Mouse (Mus musculus) urinary bladder, adult 18-20 months (tissue): ENCODE results near the gene Mlec.
"Not testable (repeated sequence)": the region's sequence is repeated elsewhere in the genome, so short reads cannot be mapped to it uniquely, and the experiment has no call there.

Experiments used
- DNase-seq, 2 experiments: peaks; one replicate each; pipeline ENCODE4 v3.0.0; 2022; ENCODE audit warnings: low spot score in 2 of 2, mixed read lengths in 2 of 2

Mlec gene

DNA sequence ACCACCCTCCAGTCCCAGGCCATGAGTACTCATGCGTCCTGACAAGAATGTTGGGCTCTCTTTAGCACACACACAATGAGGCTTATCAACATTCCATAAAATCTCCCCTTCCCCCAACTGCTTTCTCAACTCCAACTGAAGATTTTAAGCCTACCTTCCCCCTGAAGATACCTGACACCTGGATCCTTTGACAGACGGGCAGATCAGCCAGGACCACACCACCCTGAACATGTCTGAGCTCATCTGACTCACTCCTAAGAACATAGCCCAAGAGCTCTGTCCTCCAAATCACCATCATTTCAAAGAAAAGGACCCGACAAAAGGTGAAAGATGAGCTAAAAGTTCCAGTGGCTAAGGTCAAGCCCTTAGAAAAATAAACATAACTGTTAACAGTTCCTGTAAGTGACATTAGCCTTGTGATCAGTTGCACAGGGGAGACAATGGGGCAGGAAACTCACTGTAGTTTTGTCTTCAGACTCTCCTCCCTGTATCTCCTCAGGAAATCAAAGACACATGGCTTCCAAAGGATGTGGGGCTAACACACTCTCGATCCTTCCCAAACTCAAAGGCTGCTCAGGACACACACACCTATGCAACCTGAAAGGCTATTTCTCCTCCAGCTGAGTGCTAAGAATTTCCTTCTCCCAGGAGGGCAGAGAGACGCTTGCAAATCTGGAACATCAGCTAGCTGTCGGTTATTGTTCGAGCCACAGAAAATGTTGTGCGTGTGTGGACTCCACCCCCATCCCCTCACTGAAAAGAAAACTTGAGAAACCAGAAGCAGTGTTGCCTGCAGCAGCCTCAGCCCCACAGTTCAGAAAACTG, 5.6 kb downstream of the Mlec start:
- DNase-seq: no peak

DNA sequence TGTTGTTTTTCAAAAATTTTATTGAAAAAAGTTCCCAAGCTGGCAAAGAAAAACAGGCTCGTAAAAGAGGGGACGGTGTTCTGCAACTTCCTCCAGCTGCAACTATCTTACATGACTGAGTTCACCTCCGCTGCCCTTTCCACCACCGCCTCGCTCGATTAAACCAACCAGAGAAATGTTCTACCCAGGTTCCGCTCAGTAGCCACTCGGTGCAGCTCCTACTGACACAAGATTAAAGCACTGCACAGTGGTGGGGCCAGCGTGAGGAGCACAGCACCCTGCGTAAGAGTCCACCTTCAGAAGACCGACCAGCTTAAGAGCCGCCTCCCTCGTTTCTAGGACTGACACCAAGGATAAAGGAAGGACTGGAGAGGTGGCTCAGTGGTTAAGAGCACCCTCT, 6.5 kb downstream of the Mlec start:
- no peak for DNase-seq

DNA sequence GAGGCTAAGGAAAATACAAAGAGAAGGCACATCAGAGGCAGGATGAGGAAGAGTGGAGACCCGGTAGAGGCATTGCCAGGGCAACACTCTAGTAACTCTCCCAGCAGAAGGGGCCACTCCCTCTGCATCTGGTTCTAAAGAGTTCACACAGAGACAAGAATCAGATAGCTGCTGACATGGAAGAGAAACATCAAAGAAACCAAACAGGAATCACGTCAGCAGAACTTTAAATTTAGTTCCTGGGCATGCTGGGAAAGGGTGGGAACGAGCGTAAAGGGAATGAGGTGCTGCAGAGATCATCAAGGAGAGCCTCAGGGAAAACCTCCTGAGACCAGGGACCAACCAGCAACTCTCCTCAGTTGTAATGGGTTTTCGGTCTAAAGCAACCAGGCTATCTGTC, 7.0 kb downstream of the Mlec start:
- no peak for DNase-seq

DNA sequence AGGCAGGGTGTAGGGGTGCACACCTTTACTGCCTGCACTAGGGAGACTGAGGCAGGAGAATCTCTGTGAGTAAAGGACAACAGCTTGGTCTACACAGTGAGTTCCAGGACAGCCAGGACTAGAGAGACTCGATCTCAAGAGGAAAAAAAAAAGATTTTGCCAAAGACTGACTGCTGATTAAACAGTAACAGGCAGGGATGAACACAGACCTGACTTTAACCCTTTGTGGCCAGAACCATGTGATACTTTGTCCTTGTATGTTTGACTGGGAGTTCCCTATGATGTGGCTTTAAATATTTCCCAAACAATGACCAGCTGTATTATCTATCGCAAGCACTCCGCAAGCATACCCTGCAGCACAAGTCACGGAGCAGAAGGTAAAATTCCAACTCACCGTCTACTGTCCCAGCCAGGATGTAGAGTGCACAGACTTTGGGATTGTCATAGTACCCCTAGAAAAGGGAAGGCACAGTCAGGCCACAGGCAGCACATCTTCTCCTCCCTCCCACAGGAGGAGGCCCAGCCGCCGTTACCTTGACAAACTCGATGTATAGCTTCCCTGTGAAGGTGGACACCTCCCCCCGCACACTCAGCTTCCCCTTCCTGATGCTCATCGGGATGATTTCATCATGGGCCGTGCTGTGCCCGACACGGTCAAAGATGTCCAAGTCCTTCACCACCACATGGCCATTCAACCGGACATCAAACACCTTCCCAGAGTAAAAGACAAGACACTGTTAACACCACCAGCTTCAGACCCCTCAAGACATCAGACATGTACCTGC, 8.1 kb downstream of the Mlec start:
- no peak for DNase-seq

DNA sequence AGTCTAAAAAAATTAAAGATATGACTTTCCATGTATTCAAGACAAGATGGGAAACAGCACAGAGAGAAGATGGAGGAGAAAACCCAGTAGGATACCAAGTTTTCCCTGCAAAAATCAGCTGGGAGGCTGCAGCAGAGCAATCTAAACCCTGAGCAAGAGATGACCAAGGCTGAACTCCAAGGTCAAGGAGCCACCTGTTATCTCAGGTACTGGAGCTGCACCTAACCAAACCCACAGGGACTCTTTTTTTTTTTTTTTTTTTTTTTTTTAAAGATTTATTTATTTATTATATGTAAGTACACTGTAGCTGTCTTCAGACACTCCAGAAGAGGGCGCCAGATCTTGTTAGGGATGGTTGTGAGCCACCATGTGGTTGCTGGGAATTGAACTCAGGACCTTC, 9.1 kb downstream of the Mlec start:
- not testable (repeated sequence) for DNase-seq

DNA sequence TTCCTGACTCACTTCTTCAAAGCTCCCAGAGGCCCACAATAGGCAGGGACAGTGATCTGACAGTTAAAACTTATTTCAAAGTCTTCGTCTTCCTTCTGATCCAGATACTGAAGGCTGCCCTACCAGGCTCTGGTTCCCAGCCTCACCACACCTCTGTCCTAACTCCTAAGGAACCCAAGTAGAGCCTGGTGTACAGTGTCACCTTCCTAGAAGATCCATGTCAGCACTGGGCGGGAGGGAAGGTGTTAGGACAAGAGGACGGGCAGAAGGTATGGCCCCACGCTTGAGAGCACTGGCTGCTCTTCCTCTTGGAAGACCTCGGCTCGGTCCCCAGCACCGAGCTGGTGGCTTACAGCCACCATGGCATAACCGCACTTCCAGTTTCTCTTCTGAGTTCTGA, 9.6 kb downstream of the Mlec start:
- DNase-seq: no peak

DNA sequence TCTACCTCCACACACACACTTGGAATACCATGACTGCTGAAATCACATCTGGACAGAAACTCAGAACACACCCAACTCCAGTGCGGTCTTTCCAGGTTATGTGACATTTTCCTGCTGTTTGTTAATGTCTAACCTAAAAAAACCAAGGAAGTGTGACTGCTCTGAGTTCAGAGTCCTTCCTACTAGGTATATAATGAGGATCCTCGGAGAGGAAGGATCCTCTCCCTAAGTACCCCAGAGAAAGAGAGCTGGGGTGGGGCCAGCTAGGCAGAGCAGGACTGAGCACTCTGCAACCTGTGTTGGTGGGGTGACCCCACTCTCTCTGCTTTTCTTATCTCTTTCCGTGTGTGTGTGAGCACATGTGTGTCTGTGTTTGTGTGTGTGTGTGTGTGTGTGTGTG, 10.6 kb downstream of the Mlec start:
- no peak for DNase-seq

DNA sequence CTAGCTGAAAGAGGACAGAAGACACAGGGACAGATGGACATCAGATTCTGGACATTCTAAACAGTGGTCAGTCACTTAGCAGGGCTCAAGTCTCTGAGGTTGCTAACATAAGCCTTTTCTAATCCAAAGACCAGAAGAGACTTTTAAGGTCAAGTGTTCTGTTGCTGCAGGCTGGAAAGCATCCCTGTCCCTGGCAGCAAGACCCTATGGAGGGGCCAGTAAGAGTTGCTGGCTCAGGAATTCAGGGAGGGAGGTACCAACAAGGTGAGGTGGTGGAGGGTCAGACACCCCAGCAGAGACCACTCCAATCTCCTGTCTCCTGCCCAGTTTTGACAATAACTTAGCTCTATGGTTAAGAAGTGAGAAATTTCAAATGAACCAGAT, 11.2 kb downstream of the Mlec start:
- no peak for DNase-seq

DNA sequence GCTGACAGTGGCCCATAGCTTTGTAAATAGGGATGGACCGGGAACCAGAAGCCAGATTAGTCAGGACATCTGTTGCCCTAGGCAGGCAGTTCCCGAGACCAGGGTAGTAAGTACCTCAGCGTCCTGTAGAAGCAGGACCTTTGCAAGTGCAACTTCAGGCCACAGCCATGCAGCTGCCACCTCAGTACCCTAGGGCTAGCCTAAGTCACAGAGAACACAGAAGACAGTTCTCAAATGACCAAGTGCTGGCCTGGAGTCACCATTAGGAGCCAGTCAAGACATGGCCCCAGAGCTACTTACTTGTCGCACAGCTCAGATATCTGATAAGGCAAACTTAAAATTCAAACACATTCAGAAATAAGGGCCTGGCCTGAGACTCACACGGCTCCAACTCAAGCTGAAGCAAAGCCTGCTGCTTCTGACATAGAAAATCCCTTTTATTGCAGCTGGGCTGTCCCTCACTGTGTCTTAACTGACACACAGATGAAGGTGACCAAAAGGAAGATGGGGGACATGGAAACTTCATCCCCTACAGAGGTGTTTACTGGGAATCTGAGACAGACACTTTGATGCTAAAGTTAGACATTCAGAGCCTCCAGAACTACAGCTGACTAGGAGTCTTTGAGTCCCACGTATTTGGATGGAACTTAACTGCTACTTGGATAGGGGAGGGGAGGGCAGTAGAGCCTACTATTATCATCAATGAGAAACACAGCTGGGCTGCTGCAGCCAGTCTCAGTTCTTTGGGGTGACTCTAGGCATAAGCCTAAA, 11.8 kb downstream of the Mlec start:
- no peak for DNase-seq

DNA sequence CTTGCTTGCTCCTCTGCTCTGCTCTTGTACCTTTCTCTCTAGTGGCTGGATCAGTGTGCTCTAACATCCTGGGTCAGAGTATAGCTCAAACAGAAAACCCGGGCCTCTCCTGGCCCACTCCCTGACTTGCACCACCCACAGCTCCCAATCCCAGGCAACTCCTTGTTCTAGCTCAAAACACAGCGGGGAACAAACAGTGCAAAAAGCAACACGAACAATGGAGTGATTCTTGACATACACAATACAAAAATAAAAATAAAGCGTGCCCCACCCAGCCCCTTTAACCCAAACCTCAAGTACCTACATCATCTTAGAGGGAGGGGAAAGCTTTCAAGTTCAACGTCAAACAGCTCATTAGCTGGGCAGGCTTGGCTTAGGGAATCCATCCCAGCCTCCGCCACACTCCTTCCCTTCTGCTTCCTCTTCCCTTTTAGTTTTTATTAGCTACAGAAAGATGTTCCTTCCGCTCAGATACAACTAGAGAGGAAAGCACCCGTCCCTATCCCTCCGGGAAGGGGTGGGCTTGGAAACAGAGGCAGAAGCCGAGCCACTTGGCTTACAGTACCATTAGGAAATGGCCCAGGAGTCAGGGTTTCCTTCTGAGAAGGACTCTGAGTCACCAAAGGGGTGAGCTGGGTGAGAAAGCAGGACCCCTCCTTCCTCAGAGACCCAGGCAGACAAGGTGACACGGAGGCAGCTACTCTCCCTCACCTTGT, 12.6 kb downstream of the Mlec start:
- no peak for DNase-seq

DNA sequence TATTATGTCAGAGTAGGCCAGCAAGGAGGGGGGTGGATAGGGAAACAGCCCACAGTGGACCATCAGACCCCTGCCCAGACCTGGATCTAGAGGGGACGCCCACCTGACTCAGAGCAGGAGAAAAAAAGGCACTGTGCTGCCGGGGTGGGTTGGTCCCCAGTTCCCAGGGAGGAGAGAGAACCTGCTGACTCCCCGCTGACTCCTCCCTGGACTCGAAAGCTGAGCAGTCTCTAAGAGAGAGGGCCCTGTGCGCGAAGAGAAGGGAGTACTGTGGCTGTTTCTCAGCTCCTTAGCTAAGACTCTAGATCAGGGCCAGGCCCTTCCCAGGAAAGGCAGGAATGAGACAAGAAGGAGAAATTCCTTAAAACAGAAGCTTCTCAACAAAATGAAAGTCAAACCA, 13.5 kb downstream of the Mlec start:
- no peak for DNase-seq

DNA sequence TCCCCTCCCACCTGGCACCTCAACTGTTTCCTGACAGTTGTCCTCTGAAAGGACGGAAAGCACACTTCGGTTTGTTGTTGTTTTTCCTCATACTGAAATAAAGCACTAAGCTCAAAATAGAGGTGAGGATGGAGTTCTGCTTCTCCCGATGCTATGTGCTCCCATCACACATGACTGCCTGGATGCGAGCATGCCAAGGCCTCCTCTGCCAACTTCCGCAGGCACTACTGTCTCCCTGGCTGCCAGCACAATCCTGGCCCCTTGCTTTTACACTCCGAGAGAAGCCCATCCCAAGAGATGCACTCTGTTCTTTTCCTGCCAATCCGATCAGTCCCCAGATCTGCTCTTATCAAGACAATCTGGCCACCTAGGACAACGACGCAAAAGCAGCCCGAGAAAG, 14.4 kb downstream of the Mlec start:
- DNase-seq: no peak

DNA sequence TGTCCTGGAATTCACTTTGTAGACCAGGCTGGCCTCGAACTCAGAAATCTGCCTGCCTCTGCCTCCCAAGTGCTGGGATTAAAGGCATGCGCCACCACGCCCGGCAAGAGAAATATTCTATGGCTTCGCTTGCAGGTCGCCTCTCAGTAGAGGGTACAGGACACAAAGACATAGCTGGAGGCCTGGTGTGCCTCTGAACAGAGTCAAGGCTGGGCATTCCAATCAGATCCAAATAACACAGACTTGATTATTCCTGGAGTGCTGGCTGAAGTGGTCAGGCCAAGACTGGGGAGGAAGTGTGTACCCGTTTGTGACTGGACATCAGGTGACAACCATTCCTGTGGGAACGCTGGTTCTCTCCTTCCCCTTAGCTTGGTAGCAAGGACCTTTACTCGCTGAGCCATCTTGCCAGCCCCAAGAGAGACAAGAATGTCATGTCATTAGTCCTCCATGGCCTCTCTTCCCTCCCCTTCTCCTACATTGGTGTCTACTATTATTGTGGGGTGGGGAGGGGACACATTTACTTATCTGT, 15.7 kb downstream of the Mlec start:
- no peak for DNase-seq

DNA sequence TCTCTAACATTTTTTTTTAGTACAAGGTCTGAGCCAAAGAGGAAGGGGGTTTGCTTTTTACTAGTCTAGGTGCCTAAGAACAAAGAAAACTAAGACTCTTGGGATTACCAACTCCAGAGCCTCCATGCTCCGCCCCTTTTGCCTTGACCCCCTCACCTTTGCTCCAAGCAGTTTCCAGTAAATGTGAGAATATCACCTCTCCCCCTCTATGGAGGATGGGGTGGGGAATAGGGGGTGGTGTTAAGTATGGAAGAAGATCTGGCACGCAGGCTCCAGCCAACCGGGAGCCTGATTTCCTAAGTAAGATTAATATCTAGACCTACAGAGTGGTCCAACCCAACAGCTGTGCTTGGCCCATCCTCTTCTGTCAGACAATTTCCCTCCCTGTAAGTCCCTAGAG, 17.3 kb downstream of the Mlec start:
- DNase-seq: no peak

DNA sequence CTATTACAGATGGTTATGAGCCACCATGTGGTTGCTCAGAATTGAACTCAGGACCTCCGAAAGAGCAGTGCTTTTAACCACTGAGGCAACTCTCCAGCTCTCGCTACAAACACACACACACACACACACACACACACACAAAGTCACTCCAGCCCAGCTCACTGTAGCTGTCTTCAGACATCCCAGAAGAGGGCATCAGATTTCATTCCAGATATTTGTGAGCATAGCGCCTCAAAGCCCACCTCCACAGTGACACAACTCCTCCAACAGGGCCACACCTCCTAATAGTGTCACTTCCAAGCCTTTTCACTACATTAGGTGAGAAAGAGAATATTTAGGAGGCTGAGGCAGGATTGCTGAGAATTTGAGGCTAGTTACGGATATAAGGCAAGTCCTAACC, 18.9 kb downstream of the Mlec start:
- DNase-seq: no peak

DNA sequence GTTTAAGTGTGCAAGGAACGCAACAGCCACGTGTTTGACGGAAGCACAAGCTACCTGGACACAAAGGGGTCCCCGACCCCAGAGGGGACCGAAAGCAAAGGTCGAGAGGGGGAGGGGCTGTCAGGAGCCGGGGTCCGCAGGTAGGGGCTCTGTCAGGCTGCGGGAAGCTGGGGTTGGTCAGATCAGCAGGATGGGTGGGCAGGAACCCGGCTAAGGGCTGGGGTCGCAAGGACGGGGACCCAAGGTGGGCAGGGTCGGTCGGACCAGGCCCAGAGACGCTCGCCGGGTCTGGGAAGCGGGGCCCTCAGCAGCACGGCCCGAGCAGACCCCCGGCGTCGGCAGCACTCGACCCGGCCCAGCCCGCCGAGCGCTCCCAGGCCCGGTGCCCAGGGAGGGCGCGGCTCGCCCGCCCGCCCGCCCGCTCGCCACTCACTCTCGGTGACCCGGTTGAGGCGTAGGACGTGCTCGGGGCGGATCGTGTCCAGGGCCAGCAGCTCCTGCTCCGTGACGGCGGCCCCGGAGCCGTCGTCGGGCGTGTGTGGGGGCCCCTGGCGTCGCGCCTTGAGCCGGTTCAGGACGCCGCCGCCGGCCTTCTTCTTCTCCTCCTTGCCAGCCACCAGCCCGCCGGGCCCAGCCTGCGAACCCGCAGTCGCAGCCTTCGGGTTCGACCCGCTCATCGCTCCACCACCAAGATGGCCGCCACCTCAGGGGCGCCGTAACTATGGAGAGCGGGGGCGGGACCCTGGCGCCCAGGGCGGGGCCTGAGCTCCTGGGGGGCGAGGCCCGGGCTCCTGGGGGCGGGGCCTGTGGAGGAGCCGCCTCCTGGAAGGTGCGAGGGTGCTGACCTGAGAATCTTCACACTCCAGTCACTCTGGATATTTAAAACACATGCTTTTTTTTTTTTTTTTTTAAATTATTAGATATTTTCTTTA, 23.5 kb downstream of the Mlec start, which contains the start of gene Unc119b:
Unc119b (minus strand) TSS at position 742 of the 932 bp plus-strand sequence.
- DNase-seq: peak; percentile 80 to 88

DNA sequence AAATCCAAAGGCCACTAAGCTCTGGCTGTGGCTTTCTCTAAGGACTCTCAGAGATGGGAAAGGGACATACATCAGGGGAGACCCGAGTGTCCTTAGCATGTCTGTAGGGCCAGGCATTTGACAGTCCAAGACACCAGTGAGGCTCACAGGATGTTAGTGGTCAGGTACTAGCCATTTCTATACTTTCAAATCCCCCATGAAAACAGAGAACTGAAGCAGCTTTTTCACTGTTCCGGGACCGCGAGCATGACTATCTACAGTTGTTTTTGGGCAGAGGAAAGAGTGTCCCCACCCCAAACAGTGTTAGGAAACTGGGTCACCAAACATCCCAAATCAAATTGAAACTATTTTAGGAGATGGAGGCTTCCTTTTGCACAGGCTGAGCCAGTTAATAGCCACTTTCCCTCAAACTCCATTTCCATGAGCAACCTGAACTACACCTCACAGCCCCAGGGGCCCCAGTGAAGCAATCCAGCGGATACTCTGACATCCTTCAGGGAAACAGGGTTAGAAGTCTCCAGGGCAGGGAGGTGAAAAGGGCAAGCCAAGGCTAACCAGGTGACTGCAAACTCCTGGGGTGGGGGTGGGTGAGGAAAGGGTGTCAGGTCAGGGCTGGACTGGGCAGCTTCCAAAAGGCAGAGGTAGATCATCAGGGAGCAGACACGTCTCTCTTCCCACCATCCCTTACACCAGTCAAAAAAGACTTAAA, 24.5 kb downstream of the Mlec start:
- no peak for DNase-seq

DNA sequence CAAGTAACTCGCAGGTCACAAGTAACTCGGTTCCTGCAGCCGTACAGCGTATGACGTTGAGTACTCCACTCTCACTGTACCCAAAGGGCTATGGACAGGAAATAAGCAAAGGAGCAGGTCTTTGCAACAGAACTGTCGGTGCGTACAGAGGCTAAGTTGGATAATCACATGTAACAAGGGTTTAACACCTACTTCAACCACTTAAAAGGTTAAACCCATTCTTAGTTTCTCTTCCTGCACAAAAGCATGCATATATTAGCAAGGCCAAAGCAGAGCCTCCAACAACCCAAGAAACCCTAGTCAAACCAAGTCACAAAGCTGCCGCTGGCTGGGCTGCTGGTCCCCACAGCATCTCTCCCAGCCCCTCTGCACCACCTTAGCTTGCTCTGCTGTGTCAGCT, 25.5 kb downstream of the Mlec start:
- no peak for DNase-seq

DNA sequence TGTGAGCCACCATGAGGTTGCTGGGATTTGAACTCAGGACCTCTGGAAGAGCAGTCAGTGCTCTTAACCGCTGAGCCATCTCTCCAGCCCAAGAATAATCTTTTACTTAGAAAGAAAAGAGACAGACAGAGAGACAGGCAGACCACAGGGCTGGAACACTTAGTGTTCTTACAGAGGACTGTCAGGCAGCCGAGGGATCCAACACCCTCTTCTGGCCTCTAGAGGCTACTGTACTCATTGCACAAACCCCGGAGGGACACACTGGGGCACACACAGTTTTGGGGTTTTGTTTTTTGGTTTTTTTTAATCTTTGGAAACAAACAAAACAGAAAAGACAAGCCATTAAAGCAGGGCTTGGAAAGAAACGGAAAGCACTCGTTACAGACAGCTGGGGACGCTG, 28.7 kb downstream of the Mlec start:
- no peak for DNase-seq
